Mouse (Mus musculus) megakaryocyte-erythroid progenitor cell, adult 5-6 weeks (primary cell): ENCODE results near the gene Plpp1. TPM values are rescaled to one million over a fixed set of nuclear protein-coding genes. Genes with fewer than 3 reads are reported as not detected.

Source experiments
- total RNA-seq, 2 experiments: library from RNA; stranded (forward) in 1 of 2; stranded (reverse) in 1 of 2; fragments of 200-1000, 215-1000 nt in 1 of 2; fragments of >200 nt in 1 of 2; fragmentation: Nextera tagmentation in 1 of 2; gene quantifications; 2 replicates each; pipeline ENCODE4 v1.2.3; 2014 to 2017

Plpp1 gene
- total RNA-seq, 2 experiments from 2014 or later: 17.3 to 19.3 TPM

Other genes with a start within 250 kb of the Plpp1 start
- 8.1 and 10.4 TPM in 2 replicates for gene Il31ra, start 206.4 kb upstream of the Plpp1 start, total RNA-seq (2014; fragmentation: Nextera tagmentation)
- gene Il31ra, start 206.4 kb upstream of the Plpp1 start, total RNA-seq (2017): 6.5 and 9.9 TPM in 2 replicates
- gene Ddx4, start 148.3 kb upstream of the Plpp1 start, total RNA-seq (2014; fragmentation: Nextera tagmentation): 1.7 and 4.4 TPM in 2 replicates
- 1.6 and 4.1 TPM in 2 replicates for gene Ddx4, start 148.3 kb upstream of the Plpp1 start, total RNA-seq (2017)
- gene Slc38a9, start 140.0 kb upstream of the Plpp1 start, total RNA-seq (2014; fragmentation: Nextera tagmentation): 122 and 153 TPM in 2 replicates
- gene Slc38a9, start 140.0 kb upstream of the Plpp1 start, total RNA-seq (2017): 33.5 and 44.5 TPM in 2 replicates
- gene Mtrex, start 126.6 kb downstream of the Plpp1 start, total RNA-seq (2014; fragmentation: Nextera tagmentation): 81.8 and 86.2 TPM in 2 replicates
- 109 and 113 TPM in 2 replicates for gene Mtrex, start 126.6 kb downstream of the Plpp1 start, total RNA-seq (2017)
- 23.1 and 26.3 TPM in 2 replicates for gene Dhx29, start 126.7 kb downstream of the Plpp1 start, total RNA-seq (2014; fragmentation: Nextera tagmentation)
- 34.5 and 39.3 TPM in 2 replicates for gene Dhx29, start 126.7 kb downstream of the Plpp1 start, total RNA-seq (2017)
- gene Ccno, start 187.0 kb downstream of the Plpp1 start, total RNA-seq (2014; fragmentation: Nextera tagmentation): not detected in 2 replicates
- gene Ccno, start 187.0 kb downstream of the Plpp1 start, total RNA-seq (2017): 3.2 TPM in 1 of 2 replicates, not detected in the other
- not detected in 2 replicates for gene Mcidas, start 193.1 kb downstream of the Plpp1 start, total RNA-seq (2014; fragmentation: Nextera tagmentation)
- gene Mcidas, start 193.1 kb downstream of the Plpp1 start, total RNA-seq (2017): not detected in 2 replicates
- not detected in 2 replicates for gene Cdc20b, start 234.3 kb downstream of the Plpp1 start, total RNA-seq (2014; fragmentation: Nextera tagmentation)
- not detected in 2 replicates for gene Cdc20b, start 234.3 kb downstream of the Plpp1 start, total RNA-seq (2017)
- gene Gpx8, start 245.6 kb downstream of the Plpp1 start, total RNA-seq (2014; fragmentation: Nextera tagmentation): not detected in 2 replicates
- gene Gpx8, start 245.6 kb downstream of the Plpp1 start, total RNA-seq (2017): not detected in 2 replicates